Mouse (Mus musculus) v-Abl transformed pro-B cells (cell line): ENCODE results near the gene Ttc29.

Source experiments
- in situ Hi-C, 2 experiments: fragments of 400-800 bp; cut with MboI; formaldehyde crosslinking; loops; one replicate each; pipeline ENCODE4 v1.15.1; 2025; ENCODE audit not compliant: unreplicated experiment in 2 of 2

The Ttc29 gene

DNA sequence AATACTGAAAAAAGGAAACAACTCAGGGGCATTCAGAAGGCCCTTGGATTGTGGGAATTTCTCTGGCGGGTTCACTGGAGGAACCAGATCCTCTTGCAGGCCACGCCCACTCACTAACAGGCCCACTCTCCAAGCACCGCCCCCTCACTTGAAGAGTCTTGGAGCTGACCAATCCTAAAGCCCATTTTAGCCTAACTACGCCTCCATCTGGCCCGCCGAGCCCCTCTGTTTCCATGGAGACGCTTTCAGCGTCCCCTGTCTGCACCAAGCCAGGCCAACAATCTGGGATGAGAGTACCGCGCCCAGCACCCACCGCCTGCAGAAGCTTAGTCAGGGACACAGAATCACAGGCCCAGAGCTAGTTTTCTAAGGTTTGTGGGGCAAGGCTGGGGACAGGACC is at the start of gene Ttc29:
TSS of gene Ttc29 (plus strand) at position 224 of the 400 bp plus-strand sequence.
- in situ Hi-C loops: no loop called here

DNA sequence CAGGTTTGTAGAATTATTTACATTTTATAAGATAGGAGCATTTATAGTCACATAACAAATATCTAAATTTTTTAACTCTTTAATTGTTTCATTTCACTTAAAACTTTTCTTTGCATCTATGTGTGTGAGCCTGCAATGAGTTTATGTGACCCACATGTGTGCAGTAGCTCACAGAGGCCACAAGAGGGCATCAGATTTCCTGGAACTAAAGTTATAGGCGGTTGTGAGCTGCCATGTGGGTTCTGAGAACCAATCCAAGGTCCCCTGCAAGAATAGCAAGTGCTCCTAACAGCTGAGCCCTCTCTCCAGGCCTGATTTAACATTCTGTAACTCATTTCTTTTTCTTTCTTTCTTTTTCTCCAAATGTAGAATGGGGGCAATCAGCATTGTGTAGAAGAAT is 41.7 kb upstream of the Ttc29 start:
- in situ Hi-C loops: no loop called here

DNA sequence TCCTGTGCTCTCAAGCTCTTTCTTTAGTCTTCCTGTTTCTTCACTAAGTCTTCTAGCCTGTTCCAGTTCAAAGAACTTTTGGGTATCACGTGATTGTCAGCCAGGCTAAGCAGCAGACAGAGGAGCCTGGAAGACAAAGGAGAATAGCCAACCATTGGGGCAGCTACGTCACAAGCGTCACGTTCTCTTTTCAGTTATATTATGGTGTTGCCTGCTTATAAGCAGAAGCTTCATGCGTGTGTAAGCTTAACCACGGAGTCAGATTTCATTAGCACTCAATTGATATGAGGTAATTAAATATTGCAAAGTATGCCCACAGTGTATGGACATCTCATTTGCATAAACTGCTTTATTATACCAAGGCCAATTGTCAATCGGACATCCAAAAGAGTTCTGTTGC is 30.4 kb upstream of the Ttc29 start:
- in situ Hi-C loops: no loop called here

DNA sequence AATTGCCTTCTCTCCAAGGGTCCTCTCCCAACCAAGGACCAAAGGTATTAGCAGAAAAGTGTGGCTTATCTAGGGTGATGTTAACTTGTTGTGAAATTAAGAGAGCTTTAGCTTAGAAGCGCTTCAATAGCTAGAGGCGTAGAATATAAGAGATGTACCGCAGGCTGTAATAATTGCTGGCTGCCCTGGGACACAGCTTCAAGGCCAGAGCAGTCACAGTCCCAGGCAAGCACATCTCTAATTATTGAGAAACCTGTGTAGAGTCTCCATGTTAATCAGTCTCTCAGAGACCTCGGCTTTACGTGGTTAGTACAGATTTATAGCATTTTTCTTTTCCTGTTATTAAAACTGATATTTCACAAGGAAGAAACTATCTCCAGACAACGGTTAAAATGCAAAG is 29.7 kb upstream of the Ttc29 start:
- in situ Hi-C loops: no loop called here

DNA sequence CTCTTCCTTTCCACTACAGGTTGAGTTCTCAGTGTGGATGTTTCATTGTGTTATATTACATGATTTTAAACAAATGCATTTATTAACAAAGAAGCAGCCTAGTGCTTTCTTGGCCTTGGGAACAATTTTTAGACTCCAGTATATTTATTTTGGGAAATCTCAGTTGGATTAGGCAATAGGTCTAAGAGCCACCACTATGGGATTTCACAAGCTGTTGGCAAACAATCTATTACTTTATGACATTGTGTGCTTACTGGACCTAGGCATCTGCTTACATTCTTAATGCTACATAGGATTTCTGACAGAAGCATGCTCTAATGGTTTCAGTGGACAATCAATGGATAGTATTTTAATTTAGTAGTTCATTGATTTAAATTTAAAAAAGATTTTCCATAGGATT is 26.0 kb upstream of the Ttc29 start:
- in situ Hi-C loops: no loop called here

DNA sequence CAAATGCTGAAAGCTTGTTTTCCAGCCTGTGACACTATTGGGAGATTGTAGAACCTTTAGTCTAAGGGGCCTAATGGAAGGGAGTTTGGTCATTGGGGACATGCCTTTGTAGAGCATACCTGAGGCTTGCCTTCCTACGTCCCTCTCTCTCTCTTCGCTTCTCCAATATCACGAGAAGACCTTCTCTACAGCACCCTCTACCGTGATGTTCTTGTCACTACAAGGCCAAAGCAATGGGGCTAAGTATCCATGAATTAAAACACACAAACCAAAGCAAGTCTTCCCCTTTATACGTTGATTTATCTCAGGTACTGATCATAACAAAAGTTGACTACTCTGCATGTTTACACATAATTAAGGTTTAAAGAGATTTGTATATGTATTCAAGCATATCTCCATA is 8.9 kb upstream of the Ttc29 start:
- in situ Hi-C loops: no loop called here

DNA sequence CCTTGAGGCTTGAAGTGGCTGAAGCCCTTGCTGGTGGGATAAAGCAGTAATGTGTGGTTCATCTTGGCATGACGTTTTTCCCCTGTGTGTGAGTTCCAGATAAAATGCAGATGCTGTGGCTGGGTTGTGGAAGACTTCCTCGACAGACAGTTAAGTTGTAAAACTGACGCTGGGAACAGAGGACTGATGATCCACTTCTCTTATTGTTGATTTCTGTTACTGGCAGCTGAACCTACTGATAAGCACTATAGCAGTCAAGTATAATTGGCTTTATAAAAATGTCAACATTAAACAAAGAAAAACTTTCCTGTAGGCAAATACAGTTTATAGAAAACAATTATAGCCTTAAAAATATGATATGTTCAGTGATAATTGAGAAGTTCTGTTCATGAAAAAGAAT is 2.7 kb upstream of the Ttc29 start:
- in situ Hi-C loops: no loop called here

DNA sequence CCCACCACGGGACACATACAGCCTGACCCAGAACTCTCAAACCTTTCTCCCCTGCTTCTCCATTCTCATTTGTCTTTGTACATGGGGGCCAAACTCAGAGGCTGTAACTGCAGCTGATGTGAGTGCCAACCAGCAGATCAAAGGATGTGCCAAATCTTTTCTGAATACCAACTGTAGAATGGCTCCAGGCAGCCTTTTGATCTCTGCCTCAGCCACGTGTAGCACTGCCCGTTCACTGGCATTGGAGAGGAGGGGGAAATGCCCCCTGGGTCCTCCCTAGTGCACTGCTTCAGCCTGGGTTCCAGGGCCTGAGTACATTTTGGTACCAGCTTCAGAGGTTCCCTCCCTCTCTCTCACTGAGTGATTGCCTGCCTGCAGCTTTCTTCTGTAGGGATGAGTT is 1.5 kb downstream of the Ttc29 start:
- in situ Hi-C loops: no loop called here

DNA sequence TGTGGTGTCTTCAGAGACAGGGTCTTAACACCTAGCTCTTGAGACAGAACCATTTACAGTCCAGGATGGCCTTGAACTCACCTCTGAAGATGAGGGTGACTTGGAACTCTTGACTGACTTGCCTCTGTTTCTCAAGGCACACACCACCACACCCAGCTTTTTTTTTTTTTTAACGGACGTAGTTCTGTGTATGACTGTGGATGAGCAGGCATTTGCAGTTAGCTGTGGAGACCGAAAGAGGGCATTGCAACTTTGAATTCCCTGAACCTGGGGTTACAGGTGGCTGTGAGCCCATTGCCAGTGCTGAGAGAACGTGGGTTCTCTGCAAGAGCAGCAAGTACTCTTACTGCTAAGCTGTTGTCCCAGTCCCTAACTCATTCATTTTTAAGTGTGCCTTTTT is 13.0 kb downstream of the Ttc29 start:
- in situ Hi-C loops: loop anchor here (25.0 kb wide), 2 partner anchors 589 to 1361 kb away; no protein-coding TSS in a partner anchor

DNA sequence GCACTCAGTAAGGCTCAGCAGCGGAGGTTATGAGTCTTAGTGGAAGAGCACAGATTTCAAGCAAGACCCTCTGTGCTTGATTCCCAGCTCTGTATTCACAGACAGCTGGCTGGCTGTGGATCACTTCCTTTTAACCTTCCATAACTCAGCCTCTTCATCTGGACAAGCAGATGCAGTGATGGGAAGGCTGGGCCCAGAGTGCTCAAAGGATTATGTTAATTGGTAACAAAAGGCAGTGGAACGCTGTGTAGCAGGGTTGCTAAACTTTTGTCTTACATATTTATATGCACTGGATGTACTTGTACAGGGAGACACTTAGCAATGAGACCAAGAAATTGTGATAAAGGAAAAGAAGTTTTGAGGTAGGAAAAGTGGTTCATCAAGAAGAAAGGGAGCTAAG is 17.6 kb downstream of the Ttc29 start:
- in situ Hi-C loops: loop anchor here (25.0 kb wide), 2 partner anchors 593 to 1357 kb away; no protein-coding TSS in a partner anchor

DNA sequence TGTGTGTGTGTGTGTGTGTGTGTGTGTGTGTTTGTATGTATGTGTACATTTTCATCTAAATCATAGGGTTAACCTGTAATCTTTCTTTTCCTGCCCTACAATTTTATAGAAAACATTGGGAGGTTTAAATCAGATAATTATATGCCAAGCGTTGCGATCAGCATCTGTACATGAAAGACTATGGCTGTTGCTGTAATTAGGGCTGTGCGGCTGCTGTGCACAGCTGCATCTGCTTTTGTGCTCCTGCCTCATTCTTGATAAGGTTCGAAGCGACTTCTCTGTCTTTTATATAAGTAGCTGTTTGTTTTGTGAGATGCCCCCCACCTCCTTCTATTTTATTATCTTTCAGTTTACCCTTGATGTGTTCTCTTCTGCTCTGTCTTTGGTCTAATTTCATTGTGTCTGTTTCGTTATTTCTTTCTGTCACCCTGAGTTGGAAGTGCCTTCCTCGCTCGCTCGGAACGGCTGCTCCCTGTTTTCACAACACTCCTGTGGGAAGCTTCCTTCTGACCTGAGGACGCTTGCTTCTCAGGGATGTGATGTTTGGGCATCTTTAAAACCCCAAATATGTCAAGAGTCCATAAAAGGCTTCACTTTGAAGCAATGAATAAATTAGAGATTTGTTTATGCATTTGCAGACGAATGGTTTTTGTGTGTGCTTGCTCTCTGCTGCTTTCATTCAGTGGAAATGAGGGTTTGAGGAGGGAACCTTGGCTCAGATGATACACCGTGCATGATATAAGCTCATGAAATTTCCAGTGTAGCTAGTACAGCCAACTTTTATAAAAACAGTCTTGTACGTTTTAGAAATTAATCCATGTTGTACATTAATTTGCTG is 20.0 kb downstream of the Ttc29 start:
- in situ Hi-C loops: loop anchor here (25.0 kb wide), 2 partner anchors 596 to 1354 kb away; no protein-coding TSS in a partner anchor

DNA sequence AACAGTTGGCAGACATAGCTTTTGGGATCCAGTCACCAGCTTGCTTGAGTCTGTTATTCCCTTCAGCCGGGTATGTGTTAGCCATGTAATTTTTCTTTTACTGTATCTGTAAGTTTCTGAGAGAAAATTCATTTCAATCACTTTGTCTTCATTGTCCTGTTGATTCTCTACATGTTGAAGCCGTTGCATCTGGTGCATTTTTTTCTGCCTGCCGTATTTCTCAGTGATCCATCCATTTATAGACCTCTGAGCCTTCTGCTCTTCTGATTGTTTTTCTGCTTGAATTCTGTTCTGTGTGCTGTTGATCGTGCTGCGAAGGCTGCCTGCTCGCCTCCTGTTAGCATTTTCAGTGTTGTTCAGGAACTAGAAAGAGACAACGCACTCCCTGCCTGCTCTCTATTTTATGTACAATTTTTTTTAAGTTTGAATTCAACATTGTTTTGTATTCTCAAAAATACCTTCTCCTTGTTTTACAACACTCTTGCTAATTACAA is 20.7 kb downstream of the Ttc29 start:
- in situ Hi-C loops: loop anchor here (25.0 kb wide), 2 partner anchors 596 to 1354 kb away; no protein-coding TSS in a partner anchor

DNA sequence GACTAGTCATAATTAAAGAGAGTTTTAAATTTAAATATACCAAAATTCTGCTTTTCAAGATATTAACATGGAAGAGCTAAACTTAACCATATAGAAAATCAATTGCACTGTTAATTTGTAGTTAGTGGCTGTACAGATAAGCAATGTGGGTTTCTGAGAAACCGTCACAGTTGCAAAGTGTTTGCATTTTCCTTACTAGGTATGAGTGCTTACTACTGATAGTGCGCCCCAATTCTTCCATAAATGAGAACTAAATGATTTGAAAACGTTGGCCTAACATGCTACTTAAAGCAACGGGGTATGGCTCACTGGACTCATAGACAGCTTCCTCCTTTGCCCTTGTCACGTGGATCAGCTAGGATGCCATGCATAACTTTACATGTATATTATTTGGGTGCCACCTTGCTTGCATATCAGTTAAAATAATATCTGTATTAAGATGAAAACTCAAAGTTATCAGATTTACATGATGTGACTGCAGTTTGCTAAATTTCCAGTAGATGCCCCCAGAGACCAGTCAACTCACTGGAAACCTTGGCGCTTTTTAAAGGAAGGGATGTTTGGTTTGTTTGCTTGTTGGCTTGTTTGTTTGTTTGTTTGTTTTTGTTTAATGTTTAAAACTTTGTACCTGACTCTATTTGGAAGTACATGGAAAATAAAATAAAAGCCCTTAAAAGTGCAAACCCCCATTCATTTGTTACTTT is 25.0 kb downstream of the Ttc29 start:
- in situ Hi-C loops: loop anchor here (25.0 kb wide), 2 partner anchors 601 to 1349 kb away; no protein-coding TSS in a partner anchor

DNA sequence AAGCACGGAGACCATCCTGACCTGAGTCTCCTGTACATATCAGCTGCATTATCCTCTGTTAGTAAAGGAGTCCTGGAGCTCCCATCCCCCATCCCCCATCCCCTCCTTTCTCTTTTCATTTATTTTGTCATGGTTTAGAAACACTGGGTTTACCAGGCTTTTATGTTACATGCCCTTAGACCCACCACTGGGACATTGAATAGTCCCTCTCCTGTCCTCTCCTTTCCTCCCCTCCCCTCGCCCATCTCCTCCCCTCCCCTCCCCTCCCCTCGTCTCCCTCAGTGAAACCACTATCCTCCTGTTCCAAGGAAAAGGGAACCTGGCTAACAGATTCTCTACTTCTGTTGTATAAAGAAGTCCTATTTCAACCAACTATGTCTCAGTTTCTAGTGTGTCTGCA is 38.0 kb downstream of the Ttc29 start:
- in situ Hi-C loops: no loop called here

DNA sequence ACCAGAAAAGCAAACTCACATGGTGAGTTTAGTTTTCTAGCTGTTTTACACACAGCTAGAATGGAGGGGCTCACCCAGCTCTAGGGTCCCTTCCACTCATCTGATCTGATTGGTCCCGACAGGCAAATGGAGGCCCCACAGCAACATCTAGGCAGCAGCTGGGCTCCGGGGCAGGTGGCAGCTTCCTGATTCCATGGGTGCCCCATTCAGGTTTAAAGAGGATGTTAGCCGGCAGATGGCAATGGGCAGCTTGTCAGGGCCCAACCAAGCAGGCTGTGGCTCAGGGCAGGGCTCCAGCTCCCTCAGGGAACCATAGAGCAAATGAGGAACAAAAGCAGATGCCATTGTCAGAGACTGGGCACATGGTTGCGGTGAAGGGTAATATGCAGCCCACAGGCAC is 41.3 kb downstream of the Ttc29 start:
- in situ Hi-C loops: no loop called here

DNA sequence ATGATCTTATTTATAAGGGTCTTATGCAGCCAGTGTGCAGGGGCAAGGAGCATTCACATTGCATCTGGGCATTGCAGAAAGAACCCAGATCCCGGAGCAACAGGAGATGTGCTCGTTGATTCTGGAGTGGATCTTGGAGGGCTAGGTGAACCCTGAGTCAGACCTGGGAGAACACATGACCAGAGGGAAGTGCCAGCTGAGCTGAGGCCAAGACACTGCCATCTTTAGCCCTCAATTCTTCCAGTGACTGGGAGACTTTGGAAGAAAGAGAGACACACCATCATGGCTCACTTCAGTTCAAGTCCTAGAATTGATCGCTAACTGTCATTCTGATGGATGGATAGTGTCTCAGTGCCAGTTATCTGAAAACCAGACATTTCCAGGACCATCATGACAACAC is 41.9 kb downstream of the Ttc29 start:
- in situ Hi-C loops: no loop called here

DNA sequence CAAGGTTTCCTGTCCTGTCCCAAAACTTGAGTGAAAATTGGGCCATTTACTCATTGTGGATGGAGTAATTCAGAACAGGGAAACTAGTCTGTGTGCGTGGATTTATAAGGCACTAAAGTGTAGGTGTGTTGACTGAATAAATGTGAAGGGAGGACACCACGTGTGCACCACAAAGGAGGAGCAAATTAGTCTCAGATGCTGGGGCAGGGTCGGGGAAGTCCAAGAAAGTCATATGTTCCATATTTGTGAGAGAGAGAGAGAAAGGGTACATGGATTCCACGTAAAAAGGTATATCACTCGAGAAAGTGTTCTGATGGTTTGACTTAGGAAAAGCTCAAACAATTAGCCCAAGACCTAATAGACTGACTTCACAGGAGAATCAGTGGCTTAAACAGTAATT is 52.4 kb downstream of the Ttc29 start:
- in situ Hi-C loops: no loop called here

DNA sequence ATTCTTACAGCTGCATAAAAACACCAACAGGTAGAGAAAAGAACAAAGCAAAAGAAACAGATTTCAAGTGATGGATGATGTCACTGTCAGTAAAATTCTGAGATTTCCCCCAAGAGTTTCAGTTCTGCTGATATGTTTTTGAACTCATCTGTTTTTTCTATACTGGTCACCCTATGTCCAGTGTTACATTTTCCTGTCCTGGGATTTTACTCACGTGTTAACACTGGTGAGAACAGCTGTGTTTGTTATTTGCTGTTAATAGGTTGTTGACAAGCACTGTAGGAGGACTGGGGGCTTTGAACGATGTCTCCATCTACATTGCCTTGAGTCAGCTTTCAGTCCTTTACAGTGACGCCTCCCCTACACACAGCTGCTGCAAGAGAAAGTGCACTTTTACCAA is 53.1 kb downstream of the Ttc29 start:
- in situ Hi-C loops: no loop called here

DNA sequence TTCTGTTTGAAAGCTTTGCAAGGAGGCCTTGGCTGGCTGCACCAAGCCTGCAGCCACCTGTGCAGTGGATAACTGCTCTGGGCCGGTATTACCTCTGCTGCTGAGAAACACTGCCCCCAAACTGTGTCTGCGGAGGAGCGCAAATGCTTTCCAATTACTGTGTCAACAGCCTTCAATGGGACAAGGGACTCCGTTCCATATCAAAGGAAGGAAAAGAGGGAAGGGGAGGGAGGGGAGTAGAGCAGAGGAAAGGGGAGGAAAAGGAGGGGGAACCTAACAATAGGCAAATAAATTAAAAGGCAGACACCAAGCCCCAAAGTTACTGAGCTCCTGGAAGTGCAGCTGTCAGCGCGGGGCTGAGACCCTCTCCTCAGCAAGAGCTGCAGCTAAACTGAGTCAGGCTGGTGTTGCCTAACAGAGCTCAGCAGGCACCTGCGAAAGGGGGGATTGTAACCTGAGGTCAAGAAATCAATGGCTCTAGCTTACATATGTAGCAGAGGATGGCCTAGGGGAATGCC is 54.9 kb downstream of the Ttc29 start:
- in situ Hi-C loops: no loop called here

DNA sequence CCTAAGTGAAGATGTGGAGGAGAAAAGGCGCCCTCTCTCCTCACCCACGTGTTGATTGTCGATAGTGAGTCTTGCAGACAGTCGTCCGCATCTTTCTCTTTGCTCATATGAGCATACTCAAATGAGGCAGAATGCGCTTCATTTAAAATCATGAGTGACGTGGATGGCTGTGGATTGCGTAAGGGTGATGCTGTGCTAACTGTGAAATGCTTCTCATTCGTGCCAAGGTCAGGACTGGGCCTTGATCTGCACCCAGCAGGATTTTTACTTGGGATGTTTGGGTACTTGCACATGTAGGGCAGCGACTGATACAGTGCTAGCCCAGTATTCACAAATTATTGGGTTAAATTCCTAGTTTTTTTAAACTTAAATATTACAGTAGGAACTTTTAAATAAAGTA is 56.2 kb downstream of the Ttc29 start:
- in situ Hi-C loops: no loop called here

DNA sequence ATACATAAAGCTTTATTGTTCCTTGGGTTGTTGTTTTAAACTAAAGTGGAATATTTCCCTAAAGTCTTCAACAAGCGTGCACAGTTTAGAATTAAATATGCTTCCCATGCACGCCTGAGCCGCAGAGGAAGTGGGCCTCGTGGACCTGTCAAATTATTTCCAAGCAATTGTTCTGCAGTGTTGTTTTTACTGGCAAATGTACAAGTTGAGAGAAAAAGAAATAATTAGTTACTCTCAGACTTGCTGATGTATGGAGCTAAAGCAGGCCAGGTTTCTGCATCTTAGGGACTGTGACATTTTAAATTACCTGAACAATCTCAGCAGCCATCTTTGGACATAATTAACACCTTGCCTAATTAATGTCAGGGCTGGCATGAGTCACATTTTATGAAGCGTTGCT is 58.3 kb downstream of the Ttc29 start:
- in situ Hi-C loops: no loop called here
